Mouse (Mus musculus) frontal cortex, adult 2 months (tissue): Measurements from ENCODE around the gene Stn1. TPM values are rescaled to one million over a fixed set of nuclear protein-coding genes. Genes with fewer than 3 reads are reported as not detected.

Experiments
- DNase-seq, 2 experiments: peaks; one replicate each; pipeline ENCODE4 v3.0.0; 2022; ENCODE audit warnings: low spot score in 1 of 2; ENCODE audit errors: extremely low spot score in 1 of 2
- polyA plus RNA-seq: library from polyadenylated mRNA; depleted of rRNA; stranded (reverse); fragments of >200 nt; gene quantifications from 2 replicates; pipeline ENCODE4 v1.2.3, GENCODE M21; 2012

The Stn1 gene
- polyA plus RNA-seq, 1 experiment = 19.8 TPM

- no peak for DNase-seq
Observed at GRCm38 (mm10) chr19:47485997-47486566, 51.2 kb downstream of the Stn1 start.

GRCm38 (mm10) chr19:47484110-47484509 lies 53.2 kb downstream of the Stn1 start:
- peak; percentile 48 to 69 for DNase-seq

GRCm38 (mm10) chr19:47483346-47483745 lies 54.0 kb downstream of the Stn1 start:
- no peak for DNase-seq

- DNase-seq = no peak
Observed at GRCm38 (mm10) chr19:47473453-47473852, 63.9 kb downstream of the Stn1 start.

- no peak for DNase-seq
Observed at GRCm38 (mm10) chr19:47472881-47473400, 64.4 kb downstream of the Stn1 start.

GRCm38 (mm10) chr19:47471808-47472207 lies 65.5 kb downstream of the Stn1 start:
- no peak for DNase-seq

GRCm38 (mm10) chr19:47468750-47469149 lies 68.6 kb downstream of the Stn1 start:
- no peak for DNase-seq

- DNase-seq = no peak
Observed at GRCm38 (mm10) chr19:47466775-47467174, 70.5 kb downstream of the Stn1 start.

- DNase-seq = no peak
Observed at GRCm38 (mm10) chr19:47465467-47465866, 71.8 kb downstream of the Stn1 start.

GRCm38 (mm10) chr19:47464304-47465241 lies 72.7 kb downstream of the Stn1 start, which contains the start of gene Sh3pxd2a:
Gene Sh3pxd2a, minus strand, starts transcription at chr19:47464401.
- no peak for DNase-seq

GRCm38 (mm10) chr19:47463636-47464303 lies 73.5 kb downstream of the Stn1 start:
- DNase-seq = peak in 1 of 2 experiments; percentile 81

- DNase-seq = no peak
Observed at GRCm38 (mm10) chr19:47463206-47463605, 74.1 kb downstream of the Stn1 start.

- DNase-seq = no peak
Observed at GRCm38 (mm10) chr19:47462725-47463124, 74.6 kb downstream of the Stn1 start.

GRCm38 (mm10) chr19:47461838-47462237 lies 75.5 kb downstream of the Stn1 start:
- no peak for DNase-seq

- DNase-seq = no peak
Observed at GRCm38 (mm10) chr19:47461386-47461785, 75.9 kb downstream of the Stn1 start.

GRCm38 (mm10) chr19:47460120-47460960 lies 77.0 kb downstream of the Stn1 start:
- DNase-seq = no peak

- no peak for DNase-seq
Observed at GRCm38 (mm10) chr19:47459214-47459613, 78.1 kb downstream of the Stn1 start.

GRCm38 (mm10) chr19:47458504-47459161 lies 78.7 kb downstream of the Stn1 start:
- DNase-seq = no peak

GRCm38 (mm10) chr19:47457711-47458503 lies 79.4 kb downstream of the Stn1 start:
- DNase-seq = no peak
